Mouse (Mus musculus) cerebellum, postnatal 25 days (tissue): ENCODE measurements around the gene D630003M21Rik.

Experiments
- DNase-seq, 2 experiments: peaks; one replicate each; pipeline ENCODE4 v3.0.0; 2021; ENCODE audit warnings: mixed read lengths in 2 of 2

The D630003M21Rik gene

GRCm38 (mm10) chr2:158138778-158139177 lies 90.2 kb downstream of the D630003M21Rik start:
- DNase-seq: no peak

GRCm38 (mm10) chr2:158137771-158138170 lies 91.3 kb downstream of the D630003M21Rik start:
- no peak for DNase-seq

- DNase-seq: no peak
Observed at GRCm38 (mm10) chr2:158136205-158136604, 92.8 kb downstream of the D630003M21Rik start.

DNA sequence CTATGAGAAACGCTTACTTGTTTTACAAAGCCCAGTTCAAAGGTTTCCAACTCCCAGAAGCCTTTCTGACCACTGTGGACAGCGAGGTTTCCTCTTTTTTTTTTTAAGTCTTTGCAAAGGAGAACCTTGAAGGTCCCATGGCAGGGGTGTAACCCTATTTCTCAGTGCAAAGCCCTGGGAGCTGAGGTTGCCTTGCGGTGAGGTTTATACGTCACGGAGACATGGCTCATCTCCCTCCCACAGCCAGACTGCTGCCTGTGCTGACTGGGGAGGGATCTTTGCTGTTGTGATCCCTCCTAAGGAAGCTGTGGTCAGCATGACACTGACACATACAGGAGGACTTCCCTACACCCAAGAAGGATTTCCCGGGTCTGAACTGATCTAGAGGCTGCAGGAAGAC lies 96.0 kb downstream of the D630003M21Rik start:
- DNase-seq: no peak
